Mouse (Mus musculus) urinary bladder, adult 18-20 months (tissue): ENCODE measurements at regions not wholly inside any gene's neighbourhood (a gene's known extent, or its start where the extent isn't known, plus 50 kb on each side); places are given as distances from the start of the nearest gene placed in this dataset.

Source experiments
- DNase-seq, 2 experiments: peaks; one replicate each; pipeline ENCODE4 v3.0.0; 2022; ENCODE audit warnings: low spot score in 2 of 2, mixed read lengths in 2 of 2

GRCm38 (mm10) chr9:116232386-116232785 lies 57.2 kb upstream of the Tgfbr2 start:
- no peak for DNase-seq

GRCm38 (mm10) chr9:116231351-116232311 lies 56.5 kb upstream of the Tgfbr2 start:
- no peak for DNase-seq

DNA sequence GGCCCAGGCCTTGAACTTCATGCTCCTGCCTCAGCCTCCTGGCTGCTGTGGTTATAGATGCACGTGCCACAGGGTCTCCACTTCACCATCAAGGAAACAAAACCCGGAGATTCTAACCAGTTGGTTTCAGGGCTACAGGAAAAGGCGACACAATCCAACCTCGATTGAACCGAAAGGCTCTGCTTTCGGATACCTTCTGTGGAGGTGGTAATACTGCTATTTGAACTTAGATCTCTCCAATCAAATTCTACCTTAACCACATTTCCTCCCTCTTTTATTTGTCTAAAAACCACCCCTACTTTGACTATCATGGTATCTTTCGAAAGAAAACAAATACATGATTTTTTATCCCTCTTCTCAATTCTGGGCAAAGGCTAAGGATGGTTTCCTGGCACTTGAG lies 55.2 kb upstream of the Tgfbr2 start:
- DNase-seq = no peak

DNA sequence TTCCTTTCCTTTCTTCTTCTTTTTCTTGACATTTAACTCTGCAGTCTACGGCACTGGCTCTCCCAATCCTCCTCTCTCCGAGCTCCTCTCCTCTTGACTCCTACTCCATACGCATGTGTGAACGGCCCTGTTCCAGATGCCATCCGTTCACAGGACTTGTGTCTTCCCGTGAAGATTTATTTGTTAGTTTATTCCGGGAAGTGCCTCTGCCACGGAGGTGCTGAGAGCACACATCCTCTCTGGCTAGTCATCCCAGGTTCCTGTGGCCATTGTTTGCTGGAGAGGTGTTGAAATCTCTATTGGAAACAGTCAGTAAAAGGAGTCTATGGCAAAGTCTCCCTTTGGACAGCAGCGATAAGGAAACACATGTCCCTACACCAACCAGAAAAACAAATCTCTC lies 53.3 kb upstream of the Tgfbr2 start:
- DNase-seq = no peak

GRCm38 (mm10) chr9:116227738-116228137 lies 52.6 kb upstream of the Tgfbr2 start:
- no peak for DNase-seq
